Mouse (Mus musculus) E14TG2a.4 (cell line): Measurements from ENCODE around the gene Sub1.

Experiments used
- H3K27me3 ChIP-seq: 2 replicates; pipeline ENCODE4 v1.6.1; 2014; ENCODE audit warnings: low read length, control low read depth; ENCODE audit not compliant: insufficient read depth
- H3K36me3 ChIP-seq: 2 replicates; pipeline ENCODE4 v1.6.1; 2014; ENCODE audit warnings: low read length, control low read depth; ENCODE audit not compliant: insufficient read depth
- H3K4me1 ChIP-seq: replicated peaks from 2 replicates; pipeline ENCODE4 v1.6.1; 2014; ENCODE audit warnings: low read depth, low read length, control low read depth
- H3K4me3 ChIP-seq: replicated peaks from 2 replicates; pipeline ENCODE4 v1.5.1; 2014; ENCODE audit warnings: mild to moderate bottlenecking, low read length
- H3K9me3 ChIP-seq: 2 replicates; pipeline ENCODE4 v1.6.1; 2014; ENCODE audit warnings: low read length, control low read depth
- CTCF ChIP-seq: conservative IDR thresholded peaks from 2 replicates; pipeline ENCODE4 v1.5.1; 2014; ENCODE audit warnings: low read length
- NANOG ChIP-seq: IDR thresholded peaks from 2 replicates; pipeline ENCODE4 v1.6.1; 2014; ENCODE audit warnings: borderline replicate concordance, low read length, mixed read lengths
- POU5F1 ChIP-seq: IDR thresholded peaks from 2 replicates; pipeline ENCODE4 v1.6.1; 2014; ENCODE audit warnings: low read length, borderline replicate concordance

Gene Sub1

DNA sequence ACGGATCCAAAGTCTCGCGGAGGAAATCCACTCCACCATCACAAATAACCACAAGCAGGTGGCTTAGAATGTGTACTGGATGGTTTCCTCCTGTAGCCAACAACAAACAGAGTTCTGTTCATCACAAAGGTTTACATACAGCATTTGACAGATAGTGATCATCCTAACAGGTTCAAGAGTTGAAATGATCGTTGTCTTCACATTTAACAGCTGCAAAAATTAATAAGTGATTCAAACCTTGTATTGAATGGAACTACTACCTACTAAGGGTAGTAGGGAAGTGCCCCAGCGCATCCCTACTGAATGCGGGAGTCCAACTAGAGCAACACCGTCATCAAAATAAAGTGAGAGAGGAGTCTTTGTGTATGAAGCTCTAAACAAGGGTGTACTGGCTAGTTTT lies at the start of gene Sub1:
Gene Sub1 (minus strand): TSS at position 101 of the 400 bp plus-strand sequence.
- no peaks in the 10 kb centered on the region for H3K27me3 ChIP-seq
- H3K36me3 ChIP-seq = peaks cover 27% of the 10 kb centered on the region
- H3K4me3 ChIP-seq = peak within 1 kb of the TSS; percentile 98
- H3K9me3 ChIP-seq = no peaks in the 10 kb centered on the region
- H3K4me1 ChIP-seq = peaks cover 43% of the 10 kb centered on the region
- no peak for TF ChIP-seq CTCF
- no peak for TF ChIP-seq POU5F1
- no peak for TF ChIP-seq NANOG

DNA sequence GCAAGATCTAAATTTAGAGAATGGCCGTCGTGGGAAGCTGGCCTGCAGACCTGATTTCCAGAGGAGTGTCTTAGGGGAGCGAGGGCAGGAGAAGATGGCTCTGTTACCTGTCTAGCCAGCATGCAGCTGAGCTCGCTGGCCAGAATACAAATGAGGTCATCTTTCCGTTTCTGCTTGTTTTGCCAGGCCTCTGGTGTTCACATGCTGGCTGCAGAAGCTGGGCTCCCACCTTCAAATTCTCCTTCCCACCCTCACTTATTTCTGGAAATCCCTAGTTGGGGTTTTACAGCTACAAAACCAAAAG lies 43.6 kb upstream of the Sub1 start:
- H3K36me3 ChIP-seq = no peaks in the 10 kb centered on the region
- peaks cover 46% of the 10 kb centered on the region for H3K4me1 ChIP-seq
- TF ChIP-seq CTCF = no peak
- TF ChIP-seq NANOG = no peak
- TF ChIP-seq POU5F1 = no peak
- H3K9me3 ChIP-seq = peaks cover 1% of the 10 kb centered on the region
- H3K4me3 ChIP-seq = no peak overlapping the region
- H3K27me3 ChIP-seq = no peaks in the 10 kb centered on the region

DNA sequence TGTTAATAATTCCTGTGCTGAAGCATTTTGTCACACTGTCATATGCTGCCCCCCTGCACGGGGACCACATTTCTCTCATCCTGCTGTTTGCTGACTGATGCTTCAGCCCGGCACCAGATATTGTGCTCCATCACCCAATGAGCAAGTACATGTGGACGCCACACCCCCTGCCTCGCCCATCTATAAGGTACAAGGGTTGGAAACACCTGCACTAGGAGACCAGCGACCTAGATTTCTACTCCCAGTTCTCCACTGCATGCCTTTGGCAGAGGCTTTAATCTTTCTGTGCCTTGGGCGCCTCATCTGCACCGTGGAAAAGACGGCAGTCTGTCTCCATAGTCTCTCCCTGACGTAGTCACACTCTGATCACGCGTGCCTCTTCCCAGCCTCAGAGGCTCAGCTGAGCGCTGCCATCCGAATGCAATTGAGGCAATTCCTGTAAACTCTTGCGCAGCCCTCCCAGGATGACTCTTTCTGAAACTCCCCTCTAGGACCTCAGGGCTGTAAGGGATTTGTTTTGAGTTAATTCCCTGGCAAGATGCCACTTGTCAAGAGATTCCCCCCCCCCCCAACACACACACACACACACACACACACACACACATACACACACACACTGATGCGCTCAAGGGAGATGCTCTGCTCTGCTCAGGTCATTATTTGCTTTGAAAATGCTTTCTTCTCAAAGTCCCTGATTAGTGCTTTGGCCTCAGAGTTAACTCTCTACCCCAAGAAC lies 43.1 kb upstream of the Sub1 start:
- TF ChIP-seq CTCF = no peak
- TF ChIP-seq POU5F1 = no peak
- TF ChIP-seq NANOG = no peak
- H3K36me3 ChIP-seq = no peaks in the 10 kb centered on the region
- peaks cover 46% of the 10 kb centered on the region for H3K4me1 ChIP-seq
- no peaks in the 10 kb centered on the region for H3K27me3 ChIP-seq
- H3K4me3 ChIP-seq = peak overlapping the region; percentile 53
- peaks cover 4% of the 10 kb centered on the region for H3K9me3 ChIP-seq

DNA sequence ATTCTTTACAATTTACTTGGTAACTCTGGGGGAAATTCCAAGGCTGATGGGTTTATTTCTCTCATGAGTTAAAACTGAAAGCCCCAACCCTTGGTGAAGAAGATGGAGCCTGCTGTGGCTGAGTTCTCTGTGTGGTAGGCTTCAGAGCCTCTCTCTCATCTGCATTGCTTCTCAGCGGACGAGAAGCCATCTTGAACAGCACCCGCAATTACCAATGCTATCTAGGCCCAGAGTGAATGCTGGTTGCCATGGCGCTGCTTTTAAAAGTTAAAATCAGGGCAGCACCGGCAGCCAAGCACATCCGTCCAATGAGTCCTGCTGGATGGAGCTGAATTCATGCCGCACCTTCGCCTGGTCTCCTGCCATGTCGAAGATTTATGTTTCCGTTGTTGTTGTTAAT lies 42.5 kb upstream of the Sub1 start:
- peaks cover 4% of the 10 kb centered on the region for H3K9me3 ChIP-seq
- no peak for TF ChIP-seq NANOG
- TF ChIP-seq CTCF = no peak
- TF ChIP-seq POU5F1 = no peak
- peak overlapping the region; percentile 53 for H3K4me3 ChIP-seq
- peaks cover 50% of the 10 kb centered on the region for H3K4me1 ChIP-seq
- H3K27me3 ChIP-seq = no peaks in the 10 kb centered on the region
- no peaks in the 10 kb centered on the region for H3K36me3 ChIP-seq

DNA sequence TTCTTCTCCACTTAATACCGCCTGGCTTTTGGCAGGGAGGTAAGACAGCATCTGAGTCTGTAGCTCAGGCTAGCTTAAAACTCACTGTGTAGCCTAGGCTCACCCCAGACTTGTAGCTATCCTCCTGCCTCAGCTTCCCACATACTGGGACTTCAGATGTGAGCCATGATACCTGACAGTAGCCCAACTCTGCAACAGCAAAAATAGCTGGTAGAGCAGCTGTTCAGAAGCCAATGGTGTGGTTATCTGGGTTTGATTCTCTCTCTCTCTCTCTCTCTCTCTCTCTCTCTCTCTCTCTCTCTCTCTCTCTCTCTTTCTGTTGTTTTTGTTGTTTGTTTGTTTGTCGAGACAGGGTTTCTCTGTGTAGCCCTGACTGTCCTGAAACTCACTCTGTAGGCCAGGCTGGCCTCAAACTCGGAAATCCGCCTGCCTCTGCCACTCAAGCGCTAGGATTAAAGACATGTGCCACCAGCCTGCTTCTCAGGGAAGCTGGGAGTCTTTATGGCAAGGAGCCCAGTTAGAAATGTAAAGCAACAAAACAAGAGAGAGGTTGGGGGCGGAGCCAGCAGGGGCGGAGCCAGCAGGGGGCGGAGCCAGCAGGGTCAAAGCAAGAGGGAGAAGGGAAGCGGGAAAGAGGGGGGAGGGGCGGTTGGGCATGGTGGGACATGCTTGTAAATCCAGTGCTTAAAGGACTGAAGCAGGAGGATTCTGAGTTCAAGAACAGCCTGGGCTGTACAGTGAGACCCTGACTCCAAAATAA lies 41.3 kb upstream of the Sub1 start:
- peaks cover 4% of the 10 kb centered on the region for H3K9me3 ChIP-seq
- H3K27me3 ChIP-seq = no peaks in the 10 kb centered on the region
- no peaks in the 10 kb centered on the region for H3K36me3 ChIP-seq
- no peak for TF ChIP-seq CTCF
- no peak for TF ChIP-seq NANOG
- no peak for TF ChIP-seq POU5F1
- H3K4me3 ChIP-seq = peak overlapping the region; percentile 63
- peaks cover 55% of the 10 kb centered on the region for H3K4me1 ChIP-seq

DNA sequence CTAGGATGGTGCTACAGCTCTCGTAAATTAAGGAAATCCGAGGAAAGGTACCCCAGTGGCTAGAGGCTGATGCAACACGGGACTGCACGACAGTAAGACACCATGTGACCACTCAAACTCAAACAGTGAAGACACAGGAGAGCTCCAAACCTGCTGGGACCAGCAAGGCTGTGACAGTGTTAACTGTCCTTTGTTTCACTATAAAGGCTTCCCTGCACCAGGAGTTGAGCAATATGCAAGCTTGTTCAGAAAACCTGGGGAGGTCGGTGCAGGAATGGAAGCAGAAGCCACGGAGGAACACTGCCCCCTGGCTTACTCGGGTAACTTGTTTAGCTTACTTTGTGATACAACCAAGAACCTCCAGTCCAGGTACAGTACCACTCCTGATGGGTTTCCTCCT lies 40.4 kb upstream of the Sub1 start:
- Histone ChIP-seq H3K27me3 (no peaks in the 10 kb centered on the region), H3K4me3 (peak overlapping the region; percentile 63), H3K9me3 (peaks cover 4% of the 10 kb centered on the region), H3K36me3 (no peaks in the 10 kb centered on the region), H3K4me1 (peaks cover 56% of the 10 kb centered on the region)
- TF ChIP-seq NANOG = no peak; the same call in 1 of the 2 replicates
- TF ChIP-seq POU5F1 = no peak
- peak; percentile 28 for TF ChIP-seq CTCF

DNA sequence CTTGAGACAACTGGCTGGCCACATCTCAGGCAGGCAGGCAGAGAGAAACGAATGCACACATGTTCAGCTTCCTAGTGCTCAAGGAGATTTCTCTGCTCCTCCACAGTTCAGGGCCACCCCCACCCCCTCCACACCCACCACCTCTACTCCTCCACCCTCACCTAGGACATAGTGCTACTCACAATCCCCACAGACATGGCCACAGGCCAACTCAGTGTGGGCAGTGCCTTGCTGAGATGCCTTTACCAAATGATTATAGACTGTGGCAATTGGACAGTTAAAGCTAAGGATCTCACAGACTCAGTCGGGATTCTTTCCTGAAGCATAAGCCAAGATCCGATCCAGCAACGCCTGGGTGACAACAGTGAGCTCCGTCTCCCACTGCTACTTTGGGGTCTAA lies 39.9 kb upstream of the Sub1 start:
- peak overlapping the region; percentile 63 for H3K4me3 ChIP-seq
- no peaks in the 10 kb centered on the region for H3K27me3 ChIP-seq
- H3K4me1 ChIP-seq = peaks cover 57% of the 10 kb centered on the region
- H3K36me3 ChIP-seq = no peaks in the 10 kb centered on the region
- peaks cover 4% of the 10 kb centered on the region for H3K9me3 ChIP-seq
- TF ChIP-seq POU5F1 = no peak
- no peak for TF ChIP-seq CTCF
- TF ChIP-seq NANOG = no peak

DNA sequence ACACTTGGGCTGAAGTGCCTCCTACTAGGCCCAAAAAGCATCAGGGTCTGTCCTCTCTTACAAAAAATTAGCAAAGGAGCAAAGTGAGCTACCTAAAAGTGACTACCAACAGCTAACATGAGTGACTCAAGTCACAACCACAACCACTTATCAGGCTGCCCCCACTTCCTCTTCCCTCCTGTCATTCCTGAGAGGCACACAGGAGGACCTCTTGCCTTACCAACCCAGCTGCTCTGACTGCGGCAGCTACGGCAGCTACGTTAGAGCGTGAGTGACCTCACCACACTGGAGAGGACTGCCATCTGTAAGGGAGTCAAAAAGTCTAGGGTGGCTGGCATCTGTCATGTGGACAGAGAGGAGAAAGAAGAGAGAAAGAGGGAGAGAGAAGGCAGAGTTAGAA lies 37.5 kb upstream of the Sub1 start:
- TF ChIP-seq CTCF (no peak), POU5F1 (no peak)
- no peaks in the 10 kb centered on the region for H3K27me3 ChIP-seq
- H3K4me3 ChIP-seq = no peak overlapping the region
- H3K4me1 ChIP-seq = peaks cover 51% of the 10 kb centered on the region
- H3K9me3 ChIP-seq = peaks cover 4% of the 10 kb centered on the region
- H3K36me3 ChIP-seq = no peaks in the 10 kb centered on the region

DNA sequence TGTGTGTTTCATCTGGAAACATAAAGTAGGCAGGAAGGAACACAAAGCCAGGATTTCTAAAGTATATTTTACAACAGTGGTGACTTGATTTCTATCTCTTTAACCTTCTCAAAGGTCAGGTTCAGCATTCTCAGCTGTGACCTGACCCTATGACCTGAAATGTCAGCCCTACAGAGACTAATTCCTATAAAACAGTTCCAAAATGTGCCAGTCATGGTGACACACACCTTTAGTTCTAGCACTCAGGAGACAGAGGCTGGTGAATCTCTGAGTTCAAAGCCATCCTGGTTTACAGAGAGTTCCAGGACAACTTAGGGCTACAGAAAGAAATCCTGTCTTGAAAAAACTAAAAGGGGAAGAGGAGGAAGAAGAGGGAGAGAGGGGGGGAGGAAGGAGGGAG lies 36.4 kb upstream of the Sub1 start:
- Histone ChIP-seq H3K4me3 (peak overlapping the region; percentile 65), H3K36me3 (no peaks in the 10 kb centered on the region), H3K4me1 (peaks cover 48% of the 10 kb centered on the region), H3K27me3 (no peaks in the 10 kb centered on the region), H3K9me3 (peaks cover 4% of the 10 kb centered on the region)
- TF ChIP-seq CTCF (no peak), NANOG (no peak), POU5F1 (no peak)
